Mouse (Mus musculus) spleen, embryonic (tissue): ENCODE measurements around the gene Ldlrap1.

Source experiments
- CTCF ChIA-PET: fragments of 350-600 bp; sonication (Branson Sonifier 250); formaldehyde crosslinking; loops from one replicate; lab custom pipeline; 2022; lab: Charles Lee

Ldlrap1 gene

DNA sequence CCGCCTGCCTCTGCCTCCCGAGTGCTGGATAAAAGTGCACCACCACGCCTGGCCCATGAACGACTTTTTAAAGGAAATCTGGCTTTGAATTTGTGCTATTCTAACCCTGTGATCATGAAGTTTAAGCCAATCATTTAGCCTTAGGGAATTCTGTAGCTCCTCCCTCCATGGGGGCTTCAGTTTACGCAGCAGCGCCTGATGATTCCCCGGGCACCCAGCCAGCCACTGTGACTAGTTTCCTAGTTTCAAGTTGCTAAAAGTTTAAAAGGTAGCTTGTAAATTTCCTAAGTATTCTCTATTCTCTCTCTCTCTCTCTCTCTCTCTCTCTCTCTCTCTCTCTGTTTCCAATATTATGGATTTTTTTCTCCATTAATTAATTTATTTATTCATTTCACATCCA is 8.4 kb upstream of the Ldlrap1 start:
- CTCF ChIA-PET, result interaction anchor here (0.7 kb wide), 1 partner anchor 1714 kb away, joined by 9 read pairs; no protein-coding TSS in a partner anchor

DNA sequence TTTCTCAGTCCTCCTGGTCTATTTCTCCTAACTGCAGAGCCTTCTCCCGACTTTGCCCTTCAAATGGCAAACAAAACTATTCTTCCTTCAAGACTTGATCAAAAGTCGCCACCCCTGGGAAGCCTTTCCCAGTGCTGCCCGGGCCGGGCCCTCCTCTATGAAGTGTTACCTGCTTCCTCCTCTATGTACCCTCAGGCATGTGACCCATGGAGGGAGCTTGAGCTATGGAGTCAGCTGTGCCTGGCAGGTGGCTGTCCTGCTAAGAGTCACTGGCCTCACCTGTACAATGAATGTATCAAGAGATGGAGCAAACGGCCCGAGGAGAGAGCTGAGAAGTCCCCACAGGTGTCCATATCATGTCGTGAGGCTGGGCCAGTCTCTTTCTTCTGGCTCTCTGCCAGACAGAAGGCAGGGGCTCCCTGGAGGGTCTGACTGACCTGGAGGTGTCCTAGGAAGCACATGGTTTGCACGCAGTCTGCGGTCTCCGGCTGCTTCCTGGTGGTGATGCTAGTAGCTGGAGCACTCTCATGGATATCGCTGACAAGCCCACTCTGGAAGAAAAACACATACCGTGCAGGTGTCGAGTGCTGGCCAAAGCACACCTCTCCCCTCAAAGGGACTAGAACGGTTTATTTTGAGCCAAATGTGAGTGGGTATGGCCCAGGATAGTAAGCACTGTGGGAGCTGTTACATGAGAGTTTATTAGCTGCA is 7.6 kb upstream of the Ldlrap1 start:
- CTCF ChIA-PET, result no interaction called here

DNA sequence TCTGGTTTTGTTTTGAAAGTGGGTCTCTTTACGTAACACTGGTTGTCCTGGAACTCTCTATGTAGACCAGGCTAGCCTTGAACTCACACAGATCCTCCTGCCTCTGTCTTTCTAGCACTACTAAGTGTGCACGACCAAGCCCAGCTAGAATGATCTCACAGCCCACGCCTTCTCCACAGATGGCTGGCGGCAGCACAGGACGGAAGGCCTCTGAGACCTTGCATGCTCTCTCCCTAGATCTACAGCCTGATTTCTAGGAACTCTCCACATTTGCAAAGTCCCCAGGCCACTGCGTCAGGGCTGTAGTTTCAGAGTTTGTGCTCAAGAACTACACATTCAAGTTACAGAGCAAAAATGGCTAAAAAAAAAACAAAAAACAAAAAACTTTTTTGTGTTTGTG is 6.3 kb upstream of the Ldlrap1 start:
- CTCF ChIA-PET, result interaction anchor here (1.0 to 1.7 kb wide), 3 partner anchors 13 to 181 kb away, joined by 3 to 8 read pairs (median 6); no protein-coding TSS in a partner anchor

DNA sequence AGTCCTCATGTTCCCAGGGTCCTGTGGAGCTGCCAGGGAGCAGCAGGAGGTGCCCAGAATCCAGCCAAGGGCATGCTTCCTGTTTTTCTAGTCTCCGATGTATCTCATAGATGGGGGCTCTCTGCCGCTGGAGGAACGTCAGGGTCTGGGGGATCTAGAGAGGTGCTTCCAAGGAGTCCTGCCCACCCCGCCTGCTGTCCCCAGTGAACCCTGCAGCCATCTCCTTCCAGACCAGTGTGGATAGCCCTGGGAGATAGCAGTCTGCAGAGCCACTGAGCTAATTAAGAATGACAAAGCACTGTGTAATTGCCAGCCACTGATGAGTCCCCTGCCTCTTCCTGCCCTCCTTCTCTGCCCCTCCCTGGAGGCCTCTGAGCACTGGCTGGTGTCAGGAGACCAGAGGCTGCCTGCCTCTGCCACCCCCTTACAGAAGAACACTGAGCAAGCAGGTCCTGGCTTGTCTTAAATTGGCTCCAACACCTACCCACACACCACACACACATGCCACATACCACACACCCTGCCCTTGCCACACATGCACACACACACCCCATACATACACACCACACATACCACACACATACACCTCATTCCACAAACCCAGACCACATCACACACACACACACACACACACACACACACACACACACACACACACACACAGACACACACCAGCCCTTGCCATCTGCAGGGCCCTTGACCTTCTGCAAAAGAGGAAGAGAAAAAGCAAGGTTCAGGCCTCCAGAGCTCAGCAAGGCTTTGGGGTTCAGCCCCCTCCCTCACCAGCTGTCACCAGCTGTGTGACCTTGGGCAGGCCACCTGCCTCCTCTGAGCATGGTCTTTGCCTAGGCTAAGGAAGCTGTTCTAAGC is 5.2 kb upstream of the Ldlrap1 start:
- CTCF ChIA-PET, result interaction anchor here (0.6 to 1.7 kb wide), 4 partner anchors 15 to 238 kb away, joined by 3 to 8 read pairs (median 4); partner anchors contain the start of gene Mtfr1l

DNA sequence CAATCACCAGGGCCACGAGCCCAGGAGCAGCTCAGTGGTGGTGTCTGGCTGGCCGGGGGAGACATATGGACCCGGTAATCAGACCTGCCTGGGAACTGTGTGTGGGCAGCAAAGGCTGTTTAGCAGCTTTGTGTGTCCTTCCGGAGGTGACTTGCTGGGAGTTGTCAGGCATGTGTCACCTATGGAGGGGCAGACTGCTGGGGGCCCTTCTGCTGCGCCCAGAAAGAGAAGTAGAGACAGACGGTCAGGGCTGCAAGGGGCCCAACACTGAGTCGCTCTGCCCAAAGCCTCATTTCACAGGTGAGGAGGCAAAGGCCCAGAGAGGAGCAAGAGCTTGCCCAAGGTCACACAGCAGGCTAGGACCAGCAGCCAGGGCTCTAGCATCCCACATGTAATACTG is 2.1 kb upstream of the Ldlrap1 start:
- CTCF ChIA-PET, result no interaction called here

DNA sequence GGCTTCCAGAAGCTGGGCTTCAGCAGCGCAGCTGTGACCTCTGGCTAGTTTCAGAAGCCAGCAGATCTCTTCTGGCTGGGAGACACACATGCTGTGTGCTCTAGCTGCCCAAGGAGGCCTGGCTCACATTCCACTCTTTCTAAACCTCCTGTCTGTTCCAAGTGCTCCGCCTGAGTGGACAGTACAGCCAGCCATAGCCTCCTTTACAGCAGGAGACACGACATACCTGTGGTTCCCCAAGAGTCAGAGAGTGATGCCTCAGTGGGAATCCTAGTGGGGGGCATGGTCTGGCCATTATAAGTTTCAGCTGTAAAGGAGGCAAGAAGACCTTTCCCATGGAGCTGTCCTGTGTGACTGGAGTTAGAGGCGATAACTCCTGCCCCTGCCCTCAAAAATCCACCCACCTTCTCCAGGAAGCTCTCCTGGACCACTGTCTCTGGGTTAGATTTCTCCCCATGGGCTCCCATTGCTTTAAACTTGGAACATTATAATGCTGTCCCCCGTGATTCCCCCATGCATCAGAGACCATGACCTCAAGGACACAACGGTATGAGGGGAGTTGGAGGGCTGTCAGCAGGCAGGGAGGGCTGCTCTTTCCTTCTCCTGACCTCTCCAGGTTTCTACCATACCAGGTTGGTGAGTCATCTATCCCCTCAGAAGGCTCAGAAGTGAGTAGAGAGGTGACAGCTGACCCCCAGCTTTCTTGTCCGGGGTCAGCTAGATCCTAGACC is 1.4 kb upstream of the Ldlrap1 start:
- CTCF ChIA-PET, result interaction anchor here (1.0 kb wide), 1 partner anchor 17 kb away, joined by 3 read pairs; no protein-coding TSS in a partner anchor

DNA sequence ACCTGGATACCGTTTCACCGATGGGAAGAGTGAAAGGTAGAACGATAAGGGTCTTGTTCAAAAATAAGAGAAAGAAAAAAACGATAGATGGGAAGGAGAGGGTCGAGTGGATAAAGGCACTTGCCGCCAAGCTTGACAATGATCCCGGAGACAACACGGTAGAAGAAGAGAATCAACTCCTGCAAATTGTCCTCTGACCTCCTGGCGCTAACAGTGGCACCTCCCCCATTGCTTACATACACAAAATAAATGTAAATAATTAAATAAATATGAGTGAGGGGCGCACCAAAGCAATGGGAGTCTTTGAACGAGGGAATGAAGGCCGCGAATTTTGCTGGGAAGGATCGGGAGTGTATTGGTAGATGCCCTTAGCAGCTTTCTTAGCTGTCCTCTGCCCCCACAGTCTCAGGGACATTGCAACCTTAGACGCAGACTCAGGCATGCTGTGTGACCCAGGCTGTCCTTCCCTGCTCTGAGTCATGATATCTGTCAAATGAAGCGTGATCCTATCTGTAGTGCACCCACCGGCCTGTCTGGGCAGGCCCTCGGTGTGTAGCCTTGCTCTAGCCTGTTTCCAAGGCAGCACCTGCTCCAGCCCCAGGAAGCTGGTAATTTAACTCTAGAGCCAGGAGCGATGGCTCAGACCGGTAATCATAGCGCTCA is 533 bp upstream of the Ldlrap1 start:
- CTCF ChIA-PET, result interaction anchor here (1.0 to 1.2 kb wide), 2 partner anchors 16 to 18 kb away, joined by 3 read pairs; no protein-coding TSS in a partner anchor

DNA sequence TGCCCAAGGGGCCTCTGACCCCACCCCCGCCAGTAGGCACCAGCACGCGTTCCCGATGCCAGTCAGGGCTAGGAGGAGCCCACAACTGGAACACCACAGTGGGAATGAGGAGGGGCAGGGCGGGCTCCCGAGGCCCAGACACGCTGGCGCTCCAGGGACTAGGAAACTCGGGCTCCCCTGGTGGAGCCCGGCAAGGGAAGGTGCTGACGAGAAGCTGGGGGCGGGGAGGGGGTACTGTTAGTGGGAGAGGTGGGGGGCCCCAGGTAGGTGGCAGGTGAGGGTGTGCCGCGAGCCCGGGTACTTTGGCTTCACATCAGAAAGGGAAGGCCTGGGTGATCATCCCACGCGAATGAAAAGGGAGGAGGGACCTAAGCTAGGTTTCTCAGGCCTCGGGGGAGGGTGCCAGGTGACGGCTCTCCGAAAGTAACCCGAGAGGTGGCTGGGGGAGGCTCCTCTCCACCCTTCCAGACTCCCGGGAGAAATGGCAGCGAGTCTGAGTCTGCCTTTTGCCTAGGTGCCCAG is 859 bp downstream of the Ldlrap1 start:
- CTCF ChIA-PET, result interaction anchor here (1.2 kb wide), 1 partner anchor 17 kb away, joined by 3 read pairs; no protein-coding TSS in a partner anchor

DNA sequence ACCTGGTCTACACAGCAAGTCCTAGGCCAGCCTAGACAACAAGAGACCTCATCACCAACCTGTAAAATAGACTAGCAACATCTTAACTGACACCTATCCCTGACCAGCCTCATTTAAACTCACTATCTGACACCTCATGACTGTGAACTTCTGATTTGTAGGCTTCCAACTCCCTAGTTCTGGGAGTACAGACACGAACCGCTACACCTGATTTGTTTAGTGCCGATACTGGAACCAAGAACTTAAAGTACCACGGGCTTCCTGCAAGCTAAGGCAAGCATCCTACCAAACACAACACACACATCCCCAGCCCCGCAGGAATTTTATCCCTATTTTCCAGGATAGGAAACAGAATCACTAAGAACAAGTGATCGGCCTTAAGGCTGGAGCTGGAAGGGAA is 1.5 kb downstream of the Ldlrap1 start:
- CTCF ChIA-PET, result no interaction called here

DNA sequence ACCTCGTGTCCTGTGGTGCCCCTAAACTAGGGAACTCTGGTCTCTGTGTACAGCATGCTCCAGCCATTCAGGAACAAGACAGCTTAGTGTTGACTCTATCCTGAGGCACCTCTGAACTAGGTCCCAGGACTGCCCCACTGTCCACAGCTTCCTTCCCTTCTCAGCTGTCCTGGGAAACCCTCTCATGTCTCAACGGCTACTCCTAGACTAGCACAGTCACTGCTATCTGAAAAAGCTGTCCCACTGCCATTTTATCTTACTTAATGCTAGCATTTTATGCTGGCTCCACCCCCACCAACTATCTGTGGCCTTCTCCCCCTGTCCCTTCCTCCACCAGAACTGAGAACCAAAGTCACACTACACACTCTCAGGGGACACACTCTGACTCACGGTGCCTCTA is 3.5 kb downstream of the Ldlrap1 start:
- CTCF ChIA-PET, result no interaction called here

DNA sequence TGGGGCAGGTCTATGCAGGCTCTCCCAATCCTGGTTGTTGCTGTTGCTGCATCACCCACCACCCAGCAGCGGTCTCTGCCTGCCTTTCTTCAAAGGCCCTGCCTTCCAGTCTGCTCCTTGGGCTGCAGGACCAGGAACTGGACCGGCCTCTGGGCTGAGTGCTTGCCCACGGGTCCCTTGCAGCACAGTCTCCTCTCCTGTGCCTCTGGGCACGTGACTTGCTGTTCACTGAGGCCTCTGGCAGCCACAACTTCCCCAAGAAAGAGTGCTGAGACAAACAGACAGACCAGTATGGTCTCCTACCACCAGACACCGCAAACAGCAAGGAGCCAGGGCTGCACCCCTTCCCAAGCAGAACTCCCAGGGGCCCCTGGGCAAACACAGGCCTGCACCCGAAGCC is 5.5 kb downstream of the Ldlrap1 start:
- CTCF ChIA-PET, result interaction anchor here (0.6 kb wide), 1 partner anchor 16 kb away, joined by 3 read pairs; no protein-coding TSS in a partner anchor

DNA sequence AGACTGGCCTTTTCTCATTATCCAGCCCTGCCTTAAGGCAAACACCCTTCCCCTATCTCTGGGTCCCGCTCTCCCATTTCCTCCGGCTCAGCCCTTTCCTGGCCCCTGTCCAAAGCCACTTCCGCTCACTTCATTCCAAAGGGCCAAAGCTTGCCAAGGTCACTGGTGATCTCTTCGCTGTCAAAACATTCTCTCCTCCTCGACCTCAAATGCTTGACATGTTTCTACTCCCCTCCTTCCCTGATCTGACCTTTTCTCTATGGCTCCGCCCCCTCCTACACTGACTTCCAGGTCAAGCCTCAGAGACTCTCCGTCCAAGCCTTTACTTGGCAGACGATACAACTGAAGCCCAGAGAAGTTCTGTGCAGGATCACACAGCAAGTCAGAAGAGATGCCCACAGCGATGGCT is 7.0 kb downstream of the Ldlrap1 start:
- CTCF ChIA-PET, result no interaction called here

DNA sequence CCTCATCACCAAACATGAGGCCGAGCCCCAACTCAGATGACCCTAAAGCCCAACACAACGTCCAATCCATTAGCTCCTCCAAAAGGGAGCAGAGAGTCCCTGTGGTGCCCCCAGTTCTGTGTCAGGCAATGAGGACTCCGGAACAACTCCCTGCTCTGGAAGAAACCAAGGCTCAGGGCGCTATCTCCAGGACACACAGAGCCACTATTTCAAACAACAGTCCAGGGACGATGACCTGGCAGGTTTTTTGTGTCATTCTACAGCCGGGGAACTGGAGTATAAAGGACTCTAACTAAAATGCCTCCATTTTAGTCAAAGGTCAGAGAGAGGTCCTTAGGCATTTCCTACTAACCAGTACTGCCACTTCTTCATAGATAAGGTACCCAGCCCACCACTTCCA is 7.5 kb downstream of the Ldlrap1 start:
- CTCF ChIA-PET, result no interaction called here

DNA sequence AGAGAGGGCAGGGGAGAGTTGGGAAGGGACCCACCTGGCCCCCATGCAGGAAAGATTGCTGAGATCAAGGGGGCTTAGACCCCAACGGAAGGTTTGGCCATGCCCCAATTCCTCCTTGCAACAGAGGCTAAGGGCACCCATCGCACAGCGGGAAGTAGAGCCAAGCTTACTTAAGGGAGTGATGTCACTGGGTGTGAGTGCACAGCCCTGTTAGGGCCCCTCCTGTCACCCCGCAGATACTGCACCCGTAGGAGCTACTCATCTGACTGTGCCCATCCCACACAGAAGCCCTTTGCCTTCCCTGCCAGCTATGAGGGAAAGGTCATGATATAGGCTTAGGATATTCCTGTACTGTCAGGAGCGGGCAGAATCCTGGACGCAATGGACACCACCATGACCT is 8.3 kb downstream of the Ldlrap1 start:
- CTCF ChIA-PET, result no interaction called here

DNA sequence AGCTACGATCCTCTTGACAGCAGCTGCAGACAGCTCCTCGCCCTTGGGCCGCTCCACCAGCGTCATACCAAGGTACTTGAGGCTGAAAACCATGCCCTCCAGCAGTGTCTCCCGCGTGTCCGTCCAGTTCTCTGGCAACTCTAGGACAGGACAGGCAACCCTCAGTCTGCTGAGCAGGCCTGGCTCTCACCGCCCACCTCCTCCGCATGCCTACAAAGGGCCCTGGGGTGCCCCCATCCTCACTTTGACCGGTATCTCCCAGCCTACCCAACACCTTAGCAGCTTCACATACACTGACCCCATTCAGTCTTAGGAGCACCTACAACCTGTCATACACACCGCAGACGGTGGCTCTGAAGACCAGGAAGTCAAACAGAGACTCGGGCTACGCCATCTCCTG is 8.9 kb downstream of the Ldlrap1 start:
- CTCF ChIA-PET, result no interaction called here

DNA sequence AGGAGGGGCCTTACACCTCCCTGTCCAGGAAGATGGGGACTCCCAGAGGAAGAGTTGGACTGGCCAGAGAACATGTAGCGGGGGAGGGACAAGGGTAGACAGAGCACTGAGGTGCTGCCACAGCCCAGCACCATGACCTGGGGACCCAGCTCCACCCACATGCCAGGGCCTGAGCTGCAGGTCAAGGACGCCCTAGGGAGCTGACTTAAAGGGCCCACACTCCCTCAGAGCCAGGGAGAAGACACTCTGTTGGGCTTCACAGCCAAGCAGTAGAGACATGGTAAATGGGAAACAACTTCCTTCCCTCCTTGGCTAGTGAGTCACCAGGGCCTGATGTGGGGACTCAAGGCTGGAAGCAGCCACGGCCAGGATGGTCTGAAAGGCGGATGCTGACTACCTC is 9.5 kb downstream of the Ldlrap1 start:
- CTCF ChIA-PET, result interaction anchor here (0.6 to 0.7 kb wide), 2 partner anchors 159 to 212 kb away, joined by 4 to 14 read pairs; no protein-coding TSS in a partner anchor

DNA sequence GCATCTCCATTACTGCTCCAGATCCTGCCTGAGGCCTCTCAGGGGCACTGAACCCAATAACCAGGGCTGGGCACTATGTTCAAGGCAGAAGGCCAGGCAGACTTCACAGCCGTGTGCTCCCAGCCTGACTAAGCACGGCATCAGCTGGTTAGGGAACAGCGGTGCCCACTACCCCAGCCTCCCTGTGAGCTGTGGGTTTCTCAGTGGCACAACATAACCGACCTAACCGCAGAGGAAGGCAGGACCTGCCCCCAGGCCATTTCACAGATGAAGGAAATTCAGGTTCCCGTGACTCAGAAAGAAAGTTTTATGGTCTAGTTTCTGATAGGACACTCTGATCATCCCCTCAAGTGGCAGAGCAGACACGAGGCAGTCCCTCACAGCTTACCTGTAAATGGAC is 10.9 kb downstream of the Ldlrap1 start:
- CTCF ChIA-PET, result interaction anchor here (0.6 kb wide), 1 partner anchor 917 kb away, joined by 4 read pairs; no protein-coding TSS in a partner anchor

DNA sequence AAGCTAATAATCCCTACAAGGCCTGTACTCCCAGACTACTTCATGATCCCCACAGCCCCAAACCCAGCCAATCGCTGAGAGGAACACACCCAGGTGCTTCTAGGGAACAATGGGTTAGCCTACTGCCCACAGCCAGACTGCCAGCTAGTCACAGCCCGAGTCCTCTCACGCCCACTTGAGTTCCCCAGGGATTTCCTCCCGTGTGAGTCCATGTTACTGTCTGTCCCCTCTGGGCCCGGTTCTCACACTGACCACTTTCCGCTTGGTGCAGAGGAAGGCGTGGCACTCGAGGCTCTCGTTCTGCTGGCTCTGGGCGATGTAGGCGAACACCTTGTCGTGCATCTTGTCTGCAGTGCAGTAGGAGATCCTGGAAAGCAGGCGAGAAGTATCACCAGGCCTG is 12.9 kb downstream of the Ldlrap1 start:
- CTCF ChIA-PET, result interaction anchor here (0.6 kb wide), 1 partner anchor 1605 kb away, joined by 3 read pairs; no protein-coding TSS in a partner anchor

DNA sequence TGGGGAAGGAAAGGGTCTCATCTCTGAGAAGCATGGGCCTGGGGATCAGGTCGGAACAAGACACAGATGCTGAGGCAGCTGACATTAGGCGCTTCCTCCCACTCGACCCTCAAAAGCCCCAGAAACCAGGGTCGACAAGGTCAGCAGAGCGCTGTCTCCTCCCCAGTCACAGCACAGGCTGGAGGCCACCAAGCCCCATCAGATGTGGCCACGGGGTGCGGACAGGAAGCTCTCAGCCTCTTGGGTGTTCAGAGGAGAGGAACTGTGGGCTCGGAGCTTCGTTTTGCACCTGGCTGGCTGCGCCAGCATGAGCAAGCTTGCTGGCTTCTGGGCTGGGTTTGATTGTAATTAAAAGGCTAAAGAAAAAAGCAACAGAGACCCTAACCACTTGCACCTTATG is 13.5 kb downstream of the Ldlrap1 start:
- CTCF ChIA-PET, result interaction anchor here (0.6 kb wide), 1 partner anchor 1605 kb away, joined by 3 read pairs; no protein-coding TSS in a partner anchor

DNA sequence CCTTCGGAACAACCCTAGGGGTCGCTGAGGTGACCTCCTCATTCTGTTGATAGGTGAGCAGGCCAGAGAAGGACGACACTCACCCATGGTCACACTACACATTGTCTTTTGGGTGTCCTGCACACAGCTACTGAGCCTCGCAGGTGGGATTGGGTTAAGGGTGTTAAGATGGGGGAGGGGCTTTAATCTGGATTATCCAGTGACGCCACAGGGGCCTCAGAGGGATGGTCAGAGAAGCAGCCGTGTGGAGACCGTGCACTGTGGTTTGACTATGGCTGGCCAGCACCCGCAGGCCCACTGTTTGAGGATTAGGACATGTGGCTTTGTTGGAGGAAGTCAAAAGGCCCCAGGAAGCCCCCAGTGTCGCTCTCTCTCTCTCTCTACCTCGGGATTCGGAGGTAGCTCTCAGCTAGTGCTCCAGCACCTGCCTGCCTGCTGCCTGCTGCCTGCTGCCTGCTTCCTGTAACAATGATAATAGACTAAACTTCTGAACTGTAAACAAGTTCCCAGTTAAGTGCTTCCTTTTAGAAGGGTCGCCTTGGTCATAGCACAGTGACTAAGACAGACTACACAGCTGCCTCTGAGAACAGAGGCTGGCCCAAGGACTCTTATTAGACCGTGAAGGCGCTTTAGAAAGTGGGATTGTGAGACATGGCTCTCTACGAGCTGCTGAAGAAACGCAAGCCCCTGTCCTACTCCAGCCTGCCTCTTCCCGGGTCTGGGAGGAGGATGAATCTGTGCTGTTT is 14.1 kb downstream of the Ldlrap1 start:
- CTCF ChIA-PET, result no interaction called here
